Mouse (Mus musculus) spleen, embryonic (tissue): ENCODE results near the gene Gpr82.

Experiments
- CTCF ChIA-PET: fragments of 350-600 bp; sonication (Branson Sonifier 250); formaldehyde crosslinking; loops from one replicate; lab custom pipeline; 2022; lab: Charles Lee

The Gpr82 gene

GRCm38 (mm10) chrX:13688356-13688755, 27.2 kb downstream of the Gpr82 start:
- CTCF ChIA-PET, result no interaction called here

- CTCF ChIA-PET, result interaction anchor here (0.6 kb wide), 2 partner anchors 219 to 305 kb away, joined by 3 to 4 read pairs; no protein-coding TSS in a partner anchor
These were observed 30.7 kb downstream of the Gpr82 start for GRCm38 (mm10) chrX:13691865-13692264.

- CTCF ChIA-PET, result no interaction called here
These were observed 39.5 kb downstream of the Gpr82 start for GRCm38 (mm10) chrX:13700681-13701080.

GRCm38 (mm10) chrX:13705051-13705450, 43.9 kb downstream of the Gpr82 start:
- CTCF ChIA-PET, result interaction anchor here (0.7 kb wide), 1 partner anchor 624 kb away, joined by 5 read pairs; no protein-coding TSS in a partner anchor

- CTCF ChIA-PET, result no interaction called here
These were observed 49.0 kb downstream of the Gpr82 start for GRCm38 (mm10) chrX:13710174-13710573.
